Mouse (Mus musculus) CD4-positive, CD25-positive, alpha-beta regulatory T cell, adult 2 months (primary cell): Measurements from ENCODE around the gene Shkbp1.
A peak's percentile ranks its signal among the peaks of the same experiment; 100 is the strongest.

Experiments
- DNase-seq: peaks from one replicate; pipeline ENCODE4 v3.0.0-alpha.2; 2012; ENCODE audit warnings: low read depth, low spot score

Gene Shkbp1

DNA sequence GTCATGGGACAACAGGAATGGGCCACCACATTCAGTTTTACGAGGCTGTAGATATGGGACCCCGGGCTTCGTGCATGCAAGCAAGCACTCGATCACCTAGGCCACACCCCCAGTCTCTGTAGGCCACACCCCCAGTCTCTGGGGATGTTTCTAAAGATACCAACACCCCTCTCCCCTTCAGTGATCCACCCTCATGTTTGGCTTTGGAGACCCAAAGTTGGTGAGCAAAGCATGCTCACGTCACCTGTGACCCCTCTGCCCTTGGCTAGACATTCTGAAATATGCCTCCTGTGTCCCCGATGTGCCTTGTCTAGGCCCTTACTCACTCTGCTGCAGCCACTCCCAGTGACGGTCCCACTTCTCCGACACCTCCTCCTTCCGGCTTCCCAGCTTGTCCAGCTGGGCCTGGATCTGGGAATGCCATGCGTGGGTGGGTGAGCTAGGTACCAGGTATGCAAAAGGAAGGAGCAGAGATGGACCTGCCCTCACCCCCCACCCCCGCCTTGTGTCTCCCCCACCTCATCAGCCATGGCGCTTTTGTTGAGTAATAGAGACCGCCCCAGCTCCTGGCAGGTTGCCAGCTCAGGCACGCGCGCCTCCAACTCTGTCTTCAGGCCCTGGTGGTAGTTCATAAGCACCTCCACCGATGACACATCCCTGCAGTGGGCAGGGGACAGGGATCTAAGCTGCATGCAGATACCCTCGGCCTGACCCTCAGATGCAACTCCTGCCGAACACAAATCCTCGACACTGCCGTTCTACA, 10.4 kb upstream of the Shkbp1 start:
- DNase-seq = peak; percentile 35

DNA sequence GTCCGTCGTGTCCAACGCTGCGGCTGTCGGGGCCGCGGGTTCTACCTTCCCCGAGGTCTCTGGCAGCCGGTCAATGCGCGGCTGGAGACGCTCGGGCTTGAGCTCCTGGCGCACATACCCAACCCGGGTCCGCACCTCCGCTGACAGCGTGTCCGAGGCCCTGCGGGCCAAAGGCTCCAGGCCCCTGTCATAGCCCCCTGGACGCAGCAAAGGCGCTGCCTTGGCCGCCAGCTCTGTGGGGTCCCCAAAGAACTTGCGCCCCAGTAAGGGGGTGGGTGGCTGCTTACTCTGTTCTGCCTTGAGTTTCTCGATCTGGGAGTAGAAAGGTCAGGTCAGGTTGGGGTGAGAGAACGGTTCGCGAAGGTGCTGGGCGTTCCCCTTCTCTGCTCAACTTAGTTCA, 8.6 kb upstream of the Shkbp1 start:
- peak; percentile 34 for DNase-seq

DNA sequence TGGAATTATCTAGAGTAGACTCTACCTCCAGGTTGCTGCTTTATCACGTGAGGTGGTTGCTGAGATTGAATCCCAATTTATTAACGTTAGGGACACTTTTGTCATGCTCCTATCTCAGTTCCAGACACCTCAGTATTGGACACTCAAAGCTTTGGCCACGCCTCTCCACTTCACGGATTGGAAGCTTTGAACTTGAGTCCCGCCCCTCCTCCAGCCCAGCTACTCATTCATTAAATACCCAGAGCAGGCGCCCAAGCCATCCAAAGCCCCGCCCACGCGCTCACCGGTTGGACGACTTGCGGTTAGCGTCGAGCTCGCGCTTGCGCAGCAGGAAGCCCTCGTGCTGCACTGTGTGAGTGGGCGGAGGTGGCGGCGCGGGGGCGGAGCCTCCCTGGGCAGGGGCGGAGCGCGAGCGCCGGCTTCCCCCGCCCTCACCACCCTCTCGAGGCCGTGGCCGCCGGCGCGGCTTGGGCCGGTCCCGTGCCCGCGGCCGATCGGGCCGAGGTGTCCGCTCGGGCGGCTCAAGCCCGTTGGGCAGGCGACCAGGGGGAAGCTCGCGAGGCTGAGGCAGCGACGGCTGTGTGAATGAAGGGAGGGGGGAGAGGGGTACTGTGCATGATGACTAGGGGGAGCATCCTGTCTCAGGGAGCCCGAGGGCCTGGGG, 5.6 kb upstream of the Shkbp1 start:
- DNase-seq = peak; percentile 99

DNA sequence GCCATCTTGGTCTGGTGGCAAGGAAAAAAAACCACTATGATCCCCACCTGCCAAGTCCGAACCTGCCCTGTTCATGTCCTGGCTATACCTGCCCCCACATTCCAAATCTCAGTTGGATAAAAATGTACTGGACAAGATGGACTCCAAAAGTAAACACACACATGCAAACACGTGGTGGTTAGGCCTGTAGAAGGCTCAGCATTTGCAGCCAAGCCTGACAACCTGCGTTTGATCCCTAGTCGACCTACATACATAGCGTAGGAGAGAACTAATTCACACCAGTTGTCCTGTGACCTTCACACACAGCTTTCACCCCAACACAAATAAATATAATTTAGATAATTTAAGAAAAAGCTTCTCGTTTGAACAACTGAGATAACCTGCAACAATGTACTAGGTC, 4.9 kb upstream of the Shkbp1 start:
- DNase-seq = no peak

DNA sequence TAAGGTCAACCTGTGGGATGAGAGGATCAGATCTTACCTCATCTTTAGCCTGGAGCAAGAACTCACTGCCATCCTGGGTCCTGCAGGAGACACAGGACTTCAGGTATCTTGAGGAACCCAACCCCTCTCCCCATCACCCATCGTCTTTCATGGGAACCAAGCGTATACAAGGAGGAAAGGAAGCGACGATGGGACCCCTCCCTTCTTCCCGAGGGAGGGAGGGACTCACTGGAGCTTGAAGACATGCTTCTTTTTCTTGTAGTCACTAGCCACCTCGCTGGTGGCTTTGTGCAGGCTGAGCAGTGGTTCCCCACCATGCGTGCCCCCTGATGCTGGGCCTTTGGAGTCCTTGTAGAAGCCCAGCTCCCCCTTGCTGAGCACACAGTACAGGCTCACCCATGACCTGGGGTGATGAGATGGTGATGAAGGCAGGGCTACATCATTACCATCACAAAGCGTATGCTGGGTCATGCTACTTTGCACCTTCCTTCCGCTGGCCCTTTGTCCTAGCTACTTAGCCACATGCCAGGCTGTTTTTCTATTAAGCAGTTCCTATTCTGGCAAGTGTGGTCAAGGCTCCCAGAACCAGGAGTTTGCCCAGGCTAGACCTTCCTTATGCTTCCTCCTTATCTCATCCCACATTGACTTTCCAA, 4.0 kb upstream of the Shkbp1 start:
- DNase-seq = no peak

DNA sequence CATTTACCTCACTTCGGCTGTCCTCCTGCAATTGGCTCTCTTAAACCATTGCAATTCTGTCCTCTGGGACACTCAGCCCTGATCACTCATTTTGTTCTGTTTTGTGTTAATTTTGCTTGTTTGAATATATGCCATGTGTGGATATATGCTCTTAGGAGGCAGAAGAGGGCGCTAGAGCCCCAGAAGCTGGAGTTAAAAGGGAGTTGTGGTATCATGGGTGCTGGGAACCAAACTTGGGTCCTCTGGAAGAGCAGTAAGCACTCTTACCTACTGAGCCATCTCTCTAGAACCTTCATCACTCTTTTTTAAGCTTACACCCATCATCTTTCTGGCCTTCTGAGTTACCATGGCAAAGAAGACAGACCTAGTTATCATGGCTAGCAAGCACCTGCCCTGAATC, 3.3 kb upstream of the Shkbp1 start:
- DNase-seq = no peak

DNA sequence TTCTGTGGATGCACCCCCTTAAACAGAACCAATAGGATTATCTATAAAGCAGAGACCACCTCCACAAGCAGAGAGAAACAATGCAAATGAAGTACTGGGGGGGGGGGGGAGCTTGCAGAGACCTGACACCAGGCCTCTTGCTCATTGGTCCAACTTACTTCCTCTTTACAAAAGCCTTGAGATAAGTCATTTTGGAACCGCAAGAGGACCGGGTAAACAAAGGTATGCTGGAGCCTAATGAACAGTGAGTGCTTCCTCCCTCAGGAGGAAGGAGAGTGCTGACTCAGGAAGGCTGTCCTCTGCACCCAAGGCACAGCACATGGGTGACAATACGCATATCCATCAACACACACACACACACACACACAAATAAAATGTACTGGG, 1.8 kb upstream of the Shkbp1 start:
- DNase-seq = peak; percentile 59

DNA sequence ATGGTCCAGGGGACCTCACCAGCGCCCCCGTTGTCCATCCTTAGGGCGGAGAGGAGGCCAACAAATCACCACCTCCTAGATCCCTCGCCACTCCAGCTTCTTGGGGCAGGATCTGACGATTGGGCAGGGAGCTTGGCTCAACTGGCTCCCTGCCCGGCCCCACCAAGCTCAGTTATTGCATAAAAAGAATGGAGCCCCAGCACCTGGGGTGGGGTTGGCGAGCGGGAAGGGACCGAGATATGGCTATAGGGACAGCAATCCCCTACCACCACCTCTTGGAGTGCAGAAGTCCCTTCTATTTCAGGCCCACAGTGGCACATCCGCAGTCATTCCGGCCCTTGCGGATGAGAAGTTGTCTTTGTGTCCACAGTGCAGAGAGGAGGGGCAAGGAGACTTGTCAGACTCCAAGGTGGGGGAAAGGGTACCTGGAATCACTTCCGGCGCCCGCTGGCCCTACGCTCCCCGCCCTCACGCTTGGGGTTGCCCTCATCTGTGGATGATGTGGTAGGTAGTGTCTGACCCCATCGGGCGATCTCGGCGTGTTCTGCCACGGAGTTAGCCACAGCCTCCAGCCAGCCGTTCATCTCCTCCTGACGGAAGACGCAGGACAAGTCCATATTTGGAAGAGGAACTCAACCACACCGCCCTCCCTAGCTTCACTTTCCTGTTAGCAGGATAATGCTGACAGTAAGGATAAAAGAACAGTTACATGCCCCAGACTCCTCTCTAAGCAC, 1.2 kb upstream of the Shkbp1 start, which contains the start of gene Gm20479:
TSS of gene Gm20479 (minus strand) at position 559 of the 734 bp plus-strand sequence.
- DNase-seq = no peak

DNA sequence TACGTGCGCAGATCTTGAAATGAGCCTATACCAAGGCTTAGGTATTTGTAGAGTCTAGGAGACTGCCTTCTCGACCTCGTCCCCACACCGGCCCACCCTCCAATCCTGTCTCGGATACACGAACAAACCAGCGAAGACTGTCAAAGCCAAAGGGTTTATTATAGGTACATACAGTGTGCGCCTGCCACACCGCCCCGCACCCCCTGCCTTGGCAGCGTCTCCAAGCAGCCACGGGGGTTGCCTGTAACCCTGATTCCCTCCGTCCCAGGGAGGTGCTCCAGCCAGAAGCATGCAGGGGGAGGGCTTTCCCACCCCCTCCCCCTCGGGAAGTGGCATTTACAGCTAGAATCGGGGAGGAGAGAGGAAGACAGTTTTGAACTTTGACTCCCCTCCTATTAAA, 429 bp upstream of the Shkbp1 start:
- no peak for DNase-seq

DNA sequence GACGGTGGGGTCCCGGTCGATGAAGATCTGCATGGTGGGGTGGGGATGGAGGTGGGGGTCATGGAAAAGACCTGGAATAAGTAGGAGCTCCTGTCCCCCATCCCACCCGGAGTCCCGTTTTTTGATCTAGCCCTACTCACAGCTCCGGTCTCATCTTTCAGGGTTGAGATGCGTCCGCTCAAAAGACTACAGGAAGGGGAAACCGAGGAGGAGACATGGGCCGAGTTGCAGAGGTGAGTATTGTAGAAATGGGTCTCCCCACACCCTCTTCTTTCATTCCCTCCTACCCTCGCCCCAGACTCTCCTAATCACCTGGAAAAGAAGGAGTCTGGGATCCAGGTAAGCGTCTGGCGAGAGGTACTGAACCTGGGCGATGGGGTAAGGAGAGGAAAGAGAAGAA, 558 bp downstream of the Shkbp1 start:
- no peak for DNase-seq

DNA sequence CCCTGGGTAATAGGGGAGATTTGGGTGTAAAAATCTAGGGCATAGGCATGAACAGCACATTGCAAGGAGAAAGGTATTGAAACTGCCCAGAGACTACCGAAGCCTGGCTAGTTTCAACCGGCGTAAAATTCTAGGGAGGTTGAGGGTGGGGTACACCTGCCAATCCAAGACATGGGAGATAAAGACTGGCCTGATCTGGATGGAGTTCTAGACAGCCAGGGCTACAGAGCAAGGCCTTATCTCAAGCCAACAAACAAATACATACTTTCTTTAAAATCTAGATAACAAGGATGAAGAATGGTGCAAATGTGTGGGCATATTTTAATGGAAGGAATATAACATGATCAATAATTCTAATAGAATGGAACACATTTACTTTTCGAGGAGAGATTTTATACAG, 1.0 kb downstream of the Shkbp1 start:
- no peak for DNase-seq

DNA sequence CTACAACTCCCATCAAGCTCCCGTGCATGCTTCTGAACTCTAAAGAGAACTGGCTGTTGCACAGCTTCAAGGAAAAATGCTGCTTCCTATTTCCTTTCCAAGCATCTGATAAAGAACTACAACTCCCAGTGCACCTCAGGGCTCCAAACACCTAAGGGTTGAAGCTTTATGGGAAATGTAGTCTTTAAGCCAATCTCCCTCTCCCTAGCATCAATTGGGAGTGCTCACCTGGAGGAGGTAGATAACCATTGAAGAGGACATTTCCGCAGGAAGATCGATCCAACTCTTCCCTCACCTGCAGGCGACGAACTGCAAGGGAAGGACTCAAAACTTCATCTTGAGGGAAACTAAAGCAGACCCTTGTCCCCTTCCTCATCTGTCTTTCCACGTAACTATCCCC, 1.7 kb downstream of the Shkbp1 start:
- no peak for DNase-seq

DNA sequence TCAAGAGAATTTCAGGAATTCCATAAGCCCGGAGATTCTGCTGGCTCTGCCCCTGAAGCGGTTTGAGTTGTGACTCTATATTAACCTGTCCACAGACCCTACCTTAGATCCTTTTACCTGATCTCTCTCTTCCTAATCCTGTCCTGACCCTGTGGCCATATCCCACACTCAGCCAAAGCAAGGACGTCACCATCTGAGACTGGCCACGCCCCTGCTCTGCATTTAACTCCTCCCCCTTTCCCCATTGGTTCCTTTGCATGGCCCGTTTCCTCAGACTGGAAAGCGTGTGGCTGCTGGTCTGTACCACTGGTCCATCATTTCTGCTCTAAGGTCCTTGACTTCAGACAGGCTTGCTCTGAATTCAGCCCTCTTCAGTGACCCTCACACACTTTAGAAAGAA, 10.4 kb downstream of the Shkbp1 start:
- no peak for DNase-seq

DNA sequence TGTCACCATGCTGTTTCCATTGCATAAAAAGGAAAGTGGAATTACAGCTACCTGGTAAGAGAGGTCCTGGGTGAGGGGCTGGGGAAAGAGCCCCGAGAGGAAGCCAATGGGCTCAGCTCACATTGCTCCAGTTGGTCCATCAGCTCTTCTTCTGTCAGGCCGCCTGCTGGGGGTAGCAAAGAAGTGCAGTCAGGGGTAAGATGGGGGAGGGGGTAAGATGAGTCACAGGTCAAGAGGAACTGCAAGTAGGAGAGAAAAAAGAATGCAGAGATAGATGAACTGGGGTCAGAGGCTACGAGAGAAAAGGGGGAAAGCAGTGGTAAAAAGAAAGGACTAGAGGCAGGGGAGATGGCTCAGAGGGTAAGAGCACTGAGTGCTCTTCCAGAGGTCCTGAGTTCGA, 13.2 kb downstream of the Shkbp1 start:
- DNase-seq = peak; percentile 60

DNA sequence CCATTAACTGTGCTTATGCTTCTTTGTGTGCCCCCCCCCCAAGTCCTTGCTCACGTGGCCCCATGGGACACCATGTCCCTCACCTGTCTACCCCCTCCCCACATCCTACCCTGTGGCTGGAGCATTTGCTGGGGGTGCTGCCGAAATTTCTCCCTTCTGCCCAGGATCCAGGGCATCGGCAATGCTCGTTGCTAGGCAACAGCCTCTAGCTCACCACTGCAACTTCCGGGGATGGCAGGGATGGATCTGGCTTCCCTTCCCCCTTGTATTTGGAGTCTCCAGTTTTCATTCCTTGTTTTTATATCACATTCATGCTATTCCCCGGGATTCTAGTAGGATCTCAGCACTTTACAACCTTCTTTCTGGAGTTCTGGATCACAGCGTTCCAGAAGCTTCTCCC, 16.3 kb downstream of the Shkbp1 start:
- no peak for DNase-seq

DNA sequence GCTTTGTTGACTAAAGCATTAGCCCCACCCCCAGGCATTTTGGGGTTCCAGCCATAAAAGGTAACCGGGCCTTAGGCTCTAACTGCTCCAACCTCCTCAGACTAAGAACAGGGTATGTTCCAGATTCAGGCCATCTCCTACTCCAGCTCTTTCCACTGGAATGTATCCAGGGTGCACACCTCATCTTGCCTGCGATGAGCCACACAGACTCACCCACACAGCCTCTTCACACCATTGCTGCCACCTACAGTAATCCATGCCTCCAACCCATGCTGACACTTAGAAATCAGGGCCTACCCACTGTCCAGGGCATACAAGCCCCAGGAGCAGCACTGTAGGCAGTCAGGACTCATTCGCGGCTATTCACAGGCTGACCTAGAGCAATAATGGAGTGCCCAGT, 16.7 kb downstream of the Shkbp1 start:
- DNase-seq = no peak

DNA sequence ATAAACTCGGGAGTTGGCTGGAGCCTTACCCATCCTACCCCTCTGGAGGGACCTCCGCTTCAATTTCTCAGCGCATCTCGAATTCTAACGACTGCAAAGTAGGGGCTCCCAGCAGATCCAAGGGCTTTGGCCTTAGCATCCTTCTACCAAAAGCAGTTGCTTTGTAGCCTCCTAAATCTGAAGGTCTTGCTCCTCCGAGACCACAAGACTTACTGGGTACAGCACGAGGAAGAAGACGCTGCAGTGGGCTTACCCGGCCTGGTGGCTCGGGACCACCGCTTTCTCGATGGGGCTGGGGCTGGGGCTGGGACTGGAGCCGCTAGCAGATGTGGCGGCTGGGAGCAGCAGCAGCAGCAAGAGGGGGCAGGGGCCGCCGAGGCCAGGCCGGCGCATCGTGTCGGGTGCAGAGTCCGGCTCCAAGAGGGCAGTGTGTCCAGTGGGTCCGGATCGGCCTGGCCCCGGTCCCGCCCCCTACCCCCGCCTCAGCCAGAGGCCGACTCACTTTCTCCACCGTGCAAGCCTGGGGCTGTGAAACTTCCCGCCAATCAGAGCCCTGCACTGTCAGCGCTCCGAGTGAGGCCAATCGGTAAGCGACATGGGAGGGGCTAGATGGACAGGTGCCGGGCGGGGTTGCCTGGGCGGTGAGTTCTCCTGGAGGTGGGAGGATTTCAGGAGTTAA, 18.5 kb downstream of the Shkbp1 start, which contains the start of gene Ltbp4:
TSS of gene Ltbp4 (minus strand) at position 518 of the 679 bp plus-strand sequence.
- DNase-seq = peak; percentile 61

DNA sequence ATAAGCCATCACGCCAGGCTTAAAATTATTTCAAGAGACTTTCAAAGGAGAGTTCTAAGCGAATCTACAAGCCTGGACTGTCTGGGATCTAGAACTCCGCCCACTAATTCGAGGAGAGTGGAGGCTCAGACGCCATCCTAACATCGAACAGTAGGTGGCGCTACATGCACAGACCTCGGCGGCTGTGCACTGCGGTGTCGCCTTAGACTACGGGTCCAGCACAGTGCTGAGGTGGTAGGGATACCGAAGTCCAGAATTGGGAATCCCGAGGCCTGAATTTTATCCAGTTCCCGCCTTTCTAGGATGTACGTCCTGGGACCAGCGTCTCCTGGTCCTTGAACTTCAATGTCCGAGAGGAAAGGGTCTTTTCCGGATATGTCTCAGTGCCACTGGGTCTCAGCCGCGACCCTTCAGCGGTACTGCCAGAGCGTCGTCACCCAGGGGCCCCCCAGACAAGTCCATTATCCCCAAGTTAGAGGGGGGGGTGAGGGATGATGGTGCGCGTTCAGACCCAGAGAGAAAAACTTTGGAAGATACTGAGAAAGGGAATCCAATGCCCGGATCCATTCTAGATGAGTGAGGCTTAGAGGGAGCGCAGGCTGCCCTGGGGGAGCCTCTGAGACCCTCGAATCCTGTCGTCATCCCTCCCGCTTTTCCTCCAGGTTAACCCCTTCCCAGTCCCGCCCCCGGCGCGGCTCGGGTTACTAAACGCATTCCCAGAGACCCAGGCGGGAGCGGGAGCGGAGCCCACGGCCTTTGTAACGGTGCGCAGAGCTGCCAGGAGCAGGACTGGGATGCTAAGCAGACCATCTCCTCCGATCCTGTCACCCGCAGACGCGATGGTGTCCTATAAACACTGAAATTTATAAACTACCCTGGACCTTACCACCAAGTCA, 19.6 kb downstream of the Shkbp1 start:
- DNase-seq = peak; percentile 93

DNA sequence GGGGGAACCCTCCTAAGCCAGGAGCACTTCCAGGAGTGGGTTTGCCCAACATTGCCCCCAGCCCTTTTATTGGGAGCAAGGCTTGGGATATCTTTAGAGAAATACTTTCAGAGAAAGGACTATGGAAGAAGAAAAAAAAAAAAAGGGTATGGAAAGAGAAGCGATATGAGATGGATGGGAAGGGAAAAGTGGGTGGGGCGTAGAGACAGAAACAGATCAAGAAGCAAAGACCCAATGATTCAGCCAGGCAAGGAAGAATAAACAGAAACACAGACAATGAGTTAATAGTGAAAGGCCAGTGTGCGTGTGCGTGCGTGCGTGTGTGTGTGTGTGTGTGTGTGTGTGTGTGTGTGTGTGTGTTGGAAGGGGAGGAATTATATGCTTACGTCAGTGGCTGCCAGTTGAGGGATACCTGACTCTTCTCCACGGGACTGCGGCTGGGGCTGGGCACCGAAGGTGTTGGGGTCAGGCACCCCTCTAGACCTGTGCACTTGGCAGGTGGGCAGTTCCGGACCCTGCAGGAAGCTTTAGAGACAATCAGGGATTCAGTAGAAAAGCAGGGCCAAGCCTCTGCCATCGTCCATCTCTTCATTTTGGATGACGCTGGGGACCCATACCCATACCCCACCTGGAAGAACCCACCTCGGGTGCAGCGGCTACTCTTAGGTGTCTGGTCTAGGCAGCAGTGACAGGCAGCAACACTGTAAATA, 20.7 kb downstream of the Shkbp1 start:
- no peak for DNase-seq

DNA sequence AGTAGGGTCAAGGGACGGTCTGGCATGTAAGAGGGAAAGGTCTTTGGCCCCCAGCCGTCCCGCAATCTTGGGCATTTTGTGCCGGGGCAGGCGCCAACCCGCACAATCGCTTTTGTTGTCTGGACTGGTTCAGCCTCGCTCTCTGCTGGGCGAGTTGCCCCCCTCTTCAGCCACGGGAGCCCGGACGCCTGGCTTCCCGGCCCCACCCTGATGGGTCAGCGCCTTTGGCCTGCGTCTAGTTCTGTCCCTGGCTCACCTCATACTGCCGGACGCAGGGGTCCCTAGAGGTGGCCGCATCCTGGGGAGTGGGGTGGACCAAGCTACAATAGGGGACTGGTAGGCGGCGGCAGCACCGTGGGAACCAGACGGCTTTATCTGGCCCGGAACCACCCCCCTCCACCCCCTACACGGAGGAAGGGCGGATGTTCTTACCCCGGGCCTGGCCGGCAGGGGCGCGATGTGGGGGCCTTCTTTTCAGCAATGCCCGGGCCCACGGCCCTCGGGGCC, 21.4 kb downstream of the Shkbp1 start:
- peak; percentile 43 for DNase-seq
